Mouse (Mus musculus): ENCODE measurements around the gene Ankrd45. TPM values are rescaled to one million over a fixed set of nuclear protein-coding genes. Genes with fewer than 3 reads are reported as not detected.

Ankrd45 gene
- 0.17 and 0.25 TPM in 2 replicates for polyA plus RNA-seq (2015; fragmentation: Nextera tagmentation; extraction: Ambion mirVana)

DNA sequence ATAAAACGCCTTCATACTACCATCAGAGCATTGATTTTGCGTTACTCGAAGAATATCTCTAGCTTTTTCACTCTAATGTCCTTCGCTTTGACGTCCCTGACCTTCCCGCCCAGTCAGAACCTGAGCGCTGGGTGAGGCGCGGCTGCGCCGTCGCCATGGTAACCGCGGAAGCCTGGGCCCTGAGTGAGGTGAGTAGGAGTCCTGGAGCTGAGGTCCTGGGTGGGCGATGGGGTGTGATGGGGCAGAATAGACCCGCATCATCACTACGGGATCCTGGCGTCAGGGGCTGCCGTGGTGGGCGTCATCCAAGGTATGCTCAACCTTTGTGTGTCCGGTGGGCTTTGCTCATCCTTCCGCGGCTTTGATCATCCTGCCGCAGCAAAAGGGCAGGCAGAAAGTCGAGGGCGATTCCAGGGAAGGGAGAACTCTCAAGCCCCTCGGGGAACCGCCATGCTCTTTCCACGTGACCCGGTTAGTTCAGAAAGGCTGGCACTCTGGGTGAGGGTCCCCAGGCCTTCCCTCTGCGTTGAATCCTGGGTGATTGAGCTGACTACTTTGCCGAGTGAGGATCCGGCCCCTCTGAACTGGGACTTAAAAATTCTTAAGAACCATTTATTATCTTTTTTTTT, at the start of gene Ankrd45:
Gene Ankrd45, plus strand, starts transcription at position 161 of the 629 bp plus-strand sequence.
- peak within 1 kb of the TSS; percentile 65 for H3K4me2 ChIP-seq (replicated peaks; ENCODE audit: low read depth)
- no peak for TF ChIP-seq CTCF (IDR thresholded peaks at IDR 0.05; ENCODE audit: low read depth)
- 0 out of 2 replicates have a peak within 1 kb of the TSS, but pooled peaks have one; percentile 34 for H3K9ac ChIP-seq (ENCODE audit: low read depth, low read length)
- peak within 1 kb of the TSS; percentile 17; the same call in 1 of the 2 replicates for H3K4me3 ChIP-seq (ENCODE audit: low read depth, low read length)
- H3K36me3 ChIP-seq (ENCODE audit: control insufficient read depth, insufficient read depth) = no peaks in the 10 kb centered on the region
- ATAC-seq = peak; percentile 19; the same call in 1 of the 2 replicates
- H3K27ac ChIP-seq (ENCODE audit: low read depth, low read length) = no peak within 1 kb of the TSS
- 0 out of 2 replicates have a peak, but pooled peaks cover 3% of the 10 kb centered on the region for H3K27me3 ChIP-seq (replicated peaks; ENCODE audit: control insufficient read depth, insufficient read depth, low read length)
- no peaks in the 10 kb centered on the region for H3K9me3 ChIP-seq (ENCODE audit: control insufficient read depth)
- H3K4me1 ChIP-seq (replicated peaks; ENCODE audit: control insufficient read depth, insufficient read depth, low read length) = no peaks in the 10 kb centered on the region
- WGBS = 11% methylated on average over 33 of the region's 33 CpGs

DNA sequence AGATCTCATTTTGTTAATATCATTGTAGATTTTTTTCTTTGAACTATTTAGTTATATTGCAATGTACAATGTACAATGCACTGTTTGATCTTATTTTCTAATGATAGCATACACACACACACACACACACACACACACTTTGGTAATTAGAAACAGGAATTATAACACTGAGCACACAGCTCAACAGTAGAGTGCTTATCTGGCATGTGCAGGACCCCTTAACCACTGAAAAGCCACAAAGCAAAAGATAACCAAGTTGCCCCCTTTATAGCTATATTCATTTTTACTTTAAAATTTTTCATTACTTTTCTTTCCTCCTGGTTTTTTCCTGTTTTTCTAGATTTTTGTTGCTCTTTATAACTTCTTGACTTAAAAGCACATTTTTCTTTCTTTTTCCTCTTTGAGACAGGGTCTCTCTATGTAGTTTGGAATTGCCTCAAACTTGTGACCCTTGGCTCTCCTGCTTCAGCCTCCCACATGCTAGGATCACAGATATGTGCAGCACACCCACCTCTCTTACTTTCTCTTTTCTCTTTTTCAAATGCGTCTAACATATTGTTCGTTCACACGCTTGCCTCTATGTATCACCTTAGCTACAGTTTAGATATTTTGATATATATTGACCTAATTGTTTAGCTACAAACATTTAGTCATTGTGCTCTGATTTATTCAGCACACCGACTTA, 42.6 kb upstream of the Ankrd45 start:
- 94% methylated on average over 4 of the region's 4 CpGs for WGBS
- H3K36me3 ChIP-seq (ENCODE audit: control insufficient read depth, insufficient read depth) = peaks cover 44% of the 10 kb centered on the region

DNA sequence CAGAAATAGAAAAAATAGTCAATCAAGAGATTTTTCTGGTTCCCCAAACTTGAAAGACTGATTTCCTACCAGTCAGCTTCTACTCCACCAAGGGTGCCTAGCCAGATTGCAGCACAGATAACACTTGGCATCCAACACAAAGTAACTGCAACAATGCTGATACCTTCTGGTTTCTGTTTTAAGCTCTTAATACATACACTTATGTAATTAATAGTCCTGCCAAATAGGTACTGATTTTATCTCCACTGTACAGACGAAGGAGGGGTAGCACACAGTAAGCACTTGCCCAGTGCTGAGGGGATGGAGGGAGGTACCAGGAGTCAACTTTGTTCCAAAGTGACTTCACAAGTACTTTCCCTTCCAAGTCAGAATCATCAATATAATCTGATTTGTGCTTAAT, 38.6 kb upstream of the Ankrd45 start:
- Histone ChIP-seq H3K4me2 (replicated peaks; ENCODE audit: low read depth) (no peak overlapping the region), H3K4me1 (replicated peaks; ENCODE audit: control insufficient read depth, insufficient read depth, low read length) (no peaks in the 10 kb centered on the region), H3K27me3 (replicated peaks; ENCODE audit: control insufficient read depth, insufficient read depth, low read length) (no peaks in the 10 kb centered on the region), H3K27ac (ENCODE audit: low read depth, low read length) (no peak overlapping the region), H3K36me3 (ENCODE audit: control insufficient read depth, insufficient read depth) (peaks cover 33% of the 10 kb centered on the region), H3K9ac (ENCODE audit: low read depth, low read length) (no peak overlapping the region), H3K4me3 (ENCODE audit: low read depth, low read length) (no peak overlapping the region), H3K9me3 (ENCODE audit: control insufficient read depth) (no peaks in the 10 kb centered on the region)
- no peak for TF ChIP-seq CTCF (IDR thresholded peaks at IDR 0.05; ENCODE audit: low read depth)
- 86% methylated on average over 1 of the region's 1 CpGs for WGBS
- no peak for ATAC-seq

More for the DNA sequence above, 42.6 kb upstream of the Ankrd45 start:
- no peak overlapping the region for H3K27ac ChIP-seq (ENCODE audit: low read depth, low read length)
- no peak overlapping the region for H3K4me3 ChIP-seq (ENCODE audit: low read depth, low read length)
- no peaks in the 10 kb centered on the region for H3K4me1 ChIP-seq (replicated peaks; ENCODE audit: control insufficient read depth, insufficient read depth, low read length)
- H3K4me2 ChIP-seq (replicated peaks; ENCODE audit: low read depth) = no peak overlapping the region
- no peak overlapping the region for H3K9ac ChIP-seq (ENCODE audit: low read depth, low read length)
- no peaks in the 10 kb centered on the region for H3K9me3 ChIP-seq (ENCODE audit: control insufficient read depth)
- H3K27me3 ChIP-seq (replicated peaks; ENCODE audit: control insufficient read depth, insufficient read depth, low read length) = no peaks in the 10 kb centered on the region
- no peak for TF ChIP-seq CTCF (IDR thresholded peaks at IDR 0.05; ENCODE audit: low read depth)
- no peak for ATAC-seq

DNA sequence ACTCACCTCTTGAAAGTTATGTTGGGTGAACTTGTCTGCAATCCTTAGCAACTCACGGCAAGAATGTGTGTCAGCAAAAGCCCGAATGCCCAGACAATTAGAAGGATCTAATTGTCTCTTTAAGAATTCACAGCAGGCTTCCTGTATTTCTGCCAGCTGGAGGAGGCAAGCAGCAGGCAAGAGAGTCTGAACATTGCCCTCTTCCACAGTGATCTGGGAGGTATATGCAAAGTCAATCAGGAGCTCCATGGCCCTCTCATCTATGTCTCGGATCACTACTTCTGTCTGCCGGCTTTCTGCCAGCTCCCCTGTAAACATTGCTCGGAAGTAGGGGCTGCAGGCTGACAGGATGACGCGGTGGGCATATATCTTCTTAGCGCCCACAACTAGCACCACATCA, 33.3 kb upstream of the Ankrd45 start:
- Histone ChIP-seq H3K9me3 (ENCODE audit: control insufficient read depth) (no peaks in the 10 kb centered on the region), H3K4me3 (ENCODE audit: low read depth, low read length) (no peak overlapping the region), H3K27ac (ENCODE audit: low read depth, low read length) (no peak overlapping the region), H3K36me3 (ENCODE audit: control insufficient read depth, insufficient read depth) (peaks cover 19% of the 10 kb centered on the region), H3K4me2 (replicated peaks; ENCODE audit: low read depth) (no peak overlapping the region), H3K27me3 (replicated peaks; ENCODE audit: control insufficient read depth, insufficient read depth, low read length) (no peaks in the 10 kb centered on the region), H3K4me1 (replicated peaks; ENCODE audit: control insufficient read depth, insufficient read depth, low read length) (no peaks in the 10 kb centered on the region), H3K9ac (ENCODE audit: low read depth, low read length) (no peak overlapping the region)
- 91% methylated on average over 8 of the region's 8 CpGs for WGBS
- no peak for TF ChIP-seq CTCF (IDR thresholded peaks at IDR 0.05; ENCODE audit: low read depth)
- ATAC-seq = no peak

DNA sequence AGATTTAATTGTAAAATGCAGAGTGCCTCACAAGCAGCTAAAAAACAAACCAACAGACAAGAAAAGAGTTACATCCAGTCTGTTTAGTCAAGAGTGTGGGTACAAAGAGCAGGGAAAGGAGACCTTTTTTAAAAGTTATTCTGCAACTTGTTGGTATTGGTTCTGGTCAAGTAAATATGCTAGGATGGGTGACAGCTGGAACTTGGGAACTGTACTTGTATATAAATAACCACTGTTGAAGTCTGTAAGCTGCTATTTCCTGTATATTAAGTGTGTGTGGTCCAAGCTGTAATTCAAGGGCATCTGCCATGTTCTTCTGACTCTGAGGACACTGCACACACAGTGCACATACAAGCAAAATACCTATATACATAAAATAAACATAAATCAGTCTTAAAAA, 27.9 kb upstream of the Ankrd45 start:
- ATAC-seq = no peak
- H3K9ac ChIP-seq (ENCODE audit: low read depth, low read length) = no peak overlapping the region
- no peak overlapping the region for H3K4me3 ChIP-seq (ENCODE audit: low read depth, low read length)
- H3K27ac ChIP-seq (ENCODE audit: low read depth, low read length) = no peak overlapping the region
- H3K4me1 ChIP-seq (replicated peaks; ENCODE audit: control insufficient read depth, insufficient read depth, low read length) = no peaks in the 10 kb centered on the region
- H3K27me3 ChIP-seq (replicated peaks; ENCODE audit: control insufficient read depth, insufficient read depth, low read length) = no peaks in the 10 kb centered on the region
- no peak for TF ChIP-seq CTCF (IDR thresholded peaks at IDR 0.05; ENCODE audit: low read depth)
- H3K9me3 ChIP-seq (ENCODE audit: control insufficient read depth) = no peaks in the 10 kb centered on the region
- peaks cover 1% of the 10 kb centered on the region for H3K36me3 ChIP-seq (ENCODE audit: control insufficient read depth, insufficient read depth)
- no peak overlapping the region for H3K4me2 ChIP-seq (replicated peaks; ENCODE audit: low read depth)

DNA sequence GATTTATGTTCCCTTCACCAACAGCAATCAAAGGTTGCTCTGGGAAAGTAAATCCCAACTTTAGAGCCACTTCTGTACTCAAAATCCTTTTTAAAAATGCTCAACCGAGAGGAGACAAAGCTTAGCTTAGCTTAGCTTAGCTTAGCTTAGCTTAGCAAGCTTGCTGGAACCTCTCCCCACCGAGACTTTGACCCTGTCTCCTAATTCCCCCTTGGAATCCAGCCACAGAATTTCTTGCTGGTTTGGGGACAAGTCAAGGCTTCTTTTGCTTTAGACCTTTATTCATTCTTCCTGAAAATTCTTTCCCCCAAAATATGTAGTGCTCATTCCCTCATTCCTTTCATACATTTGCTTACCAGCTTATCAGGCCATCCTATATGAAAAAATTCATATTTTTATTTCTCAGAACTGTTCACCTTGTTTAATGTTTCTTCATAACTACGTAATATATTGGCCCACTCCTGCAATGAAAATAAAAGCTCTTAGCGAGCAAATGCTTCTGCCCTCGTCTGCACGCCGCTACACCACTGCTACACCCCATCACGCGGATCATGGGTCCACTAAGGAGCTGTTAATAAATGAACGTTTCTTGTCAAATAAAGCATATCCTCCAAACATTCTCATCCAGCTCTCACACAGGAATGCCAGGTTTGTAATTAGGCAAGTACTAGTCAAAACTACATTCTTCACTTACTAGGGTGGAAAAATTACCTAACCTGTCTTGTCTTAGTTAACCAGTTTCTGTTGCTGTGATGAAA, 19.7 kb upstream of the Ankrd45 start:
- peaks cover 9% of the 10 kb centered on the region for H3K36me3 ChIP-seq (ENCODE audit: control insufficient read depth, insufficient read depth)
- no peak overlapping the region for H3K27ac ChIP-seq (ENCODE audit: low read depth, low read length)
- TF ChIP-seq CTCF (IDR thresholded peaks at IDR 0.05; ENCODE audit: low read depth) = no peak
- no peaks in the 10 kb centered on the region for H3K9me3 ChIP-seq (ENCODE audit: control insufficient read depth)
- ATAC-seq = no peak
- H3K9ac ChIP-seq (ENCODE audit: low read depth, low read length) = no peak overlapping the region
- H3K27me3 ChIP-seq (replicated peaks; ENCODE audit: control insufficient read depth, insufficient read depth, low read length) = no peaks in the 10 kb centered on the region
- WGBS = 85% methylated on average over 10 of the region's 10 CpGs
- no peak overlapping the region for H3K4me3 ChIP-seq (ENCODE audit: low read depth, low read length)
- no peak overlapping the region for H3K4me2 ChIP-seq (replicated peaks; ENCODE audit: low read depth)
- H3K4me1 ChIP-seq (replicated peaks; ENCODE audit: control insufficient read depth, insufficient read depth, low read length) = no peaks in the 10 kb centered on the region

All from intestine, postnatal 0 days (tissue).